Mouse (Mus musculus) stomach, embryonic 14.5 days (tissue): ENCODE results near the gene Adarb2. TPM values are rescaled to one million over a fixed set of nuclear protein-coding genes. Genes with fewer than 3 reads are reported as not detected.

Source experiments
- ATAC-seq: fragments of 200-750 bp; cut with Nextera tagmentation; 2 replicates; pipeline ENCODE4 v1.8.0; 2017; ENCODE audit warnings: low read depth, moderate TSS enrichment; ENCODE audit not compliant: insufficient number of reproducible peaks, insufficient read depth, low FRiP score
- H3K27ac ChIP-seq: fragments of 300-500 bp; sonication (generic); 2 replicates; pipeline ENCODE4 v1.5.1; 2014; ENCODE audit warnings: mild to moderate bottlenecking, low read length, moderate library complexity, mixed read lengths
- H3K27me3 ChIP-seq: fragments of 300-500 bp; sonication (generic); 2 replicates; pipeline ENCODE4 v1.6.1; 2014; ENCODE audit warnings: low read length, control low read depth, mixed read lengths; ENCODE audit not compliant: control insufficient read depth, insufficient read depth
- H3K36me3 ChIP-seq: fragments of 300-500 bp; sonication (generic); 2 replicates; pipeline ENCODE4 v1.6.1; 2014; ENCODE audit warnings: mild to moderate bottlenecking, control low read depth, low read length, moderate library complexity, mixed read lengths; ENCODE audit not compliant: control insufficient read depth, insufficient read depth
- H3K4me1 ChIP-seq: fragments of 300-500 bp; sonication (generic); 2 replicates; pipeline ENCODE4 v1.6.1; 2014; ENCODE audit warnings: low read length, control low read depth, mixed read lengths; ENCODE audit not compliant: control insufficient read depth, insufficient read depth
- H3K4me2 ChIP-seq: fragments of 300-500 bp; sonication (generic); replicated peaks from 2 replicates; pipeline ENCODE4 v1.6.1; 2014; ENCODE audit warnings: low read depth, low read length, control low read depth
- H3K4me3 ChIP-seq: fragments of 300-500 bp; sonication (generic); 2 replicates; pipeline ENCODE4 v1.5.1; 2014; ENCODE audit warnings: low read depth, low read length, control low read depth
- H3K9ac ChIP-seq: fragments of 300-500 bp; sonication (generic); replicated peaks from 2 replicates; pipeline ENCODE4 v1.6.1; 2014; ENCODE audit warnings: low read depth, mild to moderate bottlenecking, control low read depth, low read length, moderate library complexity, mixed read lengths
- H3K9me3 ChIP-seq: fragments of 300-500 bp; sonication (generic); 2 replicates; pipeline ENCODE4 v1.6.1; 2016; ENCODE audit warnings: low read depth, low read length, control low read depth; ENCODE audit not compliant: control insufficient read depth
- WGBS: fragments of 180-500 bp; shearing (Covaris S2); extraction: QIAGEN DNeasy Blood & Tissue Kit; methylation state at CpG from one replicate; pipeline ENCODE4 v1.1.7; 2014; 5-methylcytosine and 5-hydroxymethylcytosine counted together
- polyA plus RNA-seq: library from polyadenylated mRNA; unstranded; fragments of >200 nt; fragmentation: Nextera tagmentation; extraction: Ambion mirVana; gene quantifications from 2 replicates; pipeline ENCODE4 v1.2.1, GENCODE M21; 2014

Gene Adarb2
- polyA plus RNA-seq, 1 experiment from 2014 or later: 1.3 TPM

DNA sequence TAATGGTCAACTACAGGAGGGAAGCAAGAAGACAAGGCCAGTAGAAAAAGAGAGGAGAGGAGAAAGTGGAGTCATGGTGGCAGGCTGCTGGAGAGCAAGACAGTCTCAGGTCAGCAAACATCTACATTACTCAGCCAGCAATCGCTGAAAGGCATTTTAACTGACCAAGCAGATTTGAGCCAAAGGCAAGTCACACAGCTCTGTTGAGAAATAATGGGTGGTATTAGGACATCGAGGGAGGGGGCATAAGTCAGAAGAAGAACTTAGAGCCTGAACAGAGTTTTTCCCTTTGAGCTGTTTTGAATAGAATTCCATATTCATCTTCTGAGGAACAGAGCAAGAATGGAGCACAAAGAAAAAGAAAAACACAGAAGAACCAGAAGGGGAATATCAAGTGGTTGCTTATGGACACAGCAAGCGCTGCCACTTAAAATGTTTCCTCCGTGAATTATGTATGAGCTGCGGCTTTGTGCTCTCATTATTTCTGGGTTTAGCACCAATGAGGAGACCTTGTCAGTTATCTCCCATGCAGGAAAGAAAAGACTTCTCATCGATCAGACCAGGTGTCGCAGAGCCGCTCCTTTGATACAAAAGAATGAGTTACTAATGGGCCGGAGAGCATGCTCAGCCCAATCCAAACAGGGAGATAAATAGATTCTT lies 477.9 kb downstream of the Adarb2 start:
- Histone ChIP-seq H3K27me3 (no peaks in the 10 kb centered on the region), H3K4me1 (no peaks in the 10 kb centered on the region)

DNA sequence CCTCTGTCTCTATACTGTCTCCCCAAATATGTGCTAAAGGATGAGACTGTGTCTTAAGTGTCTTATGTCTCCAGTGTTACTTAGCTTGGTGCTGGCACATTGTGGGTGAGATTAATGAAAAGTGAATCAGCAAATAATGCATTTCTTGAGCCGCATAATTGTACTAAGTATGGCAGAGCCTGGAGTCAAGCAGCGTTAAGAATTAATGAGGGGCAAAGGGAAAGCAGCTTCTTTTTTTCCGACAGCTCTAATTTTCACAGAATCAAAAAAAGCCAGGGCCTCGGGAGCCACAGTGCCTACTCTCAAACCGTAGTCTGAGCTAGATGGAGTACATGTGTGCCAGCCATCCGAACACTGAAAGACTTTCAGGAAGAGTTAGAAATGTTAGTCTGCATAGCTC lies 488.8 kb downstream of the Adarb2 start:
- 78% methylated on average over 6 of the region's 6 CpGs for WGBS
- Histone ChIP-seq H3K4me3 (no peak overlapping the region), H3K36me3 (no peaks in the 10 kb centered on the region), H3K27ac (no peak overlapping the region), H3K4me2 (no peak overlapping the region), H3K27me3 (no peaks in the 10 kb centered on the region), H3K9me3 (no peaks in the 10 kb centered on the region), H3K4me1 (no peaks in the 10 kb centered on the region), H3K9ac (no peak overlapping the region)
- no peak for ATAC-seq

More for the DNA sequence above, 477.9 kb downstream of the Adarb2 start:
- Histone ChIP-seq H3K4me3 (no peak overlapping the region), H3K27ac (no peak overlapping the region), H3K4me2 (no peak overlapping the region), H3K36me3 (no peaks in the 10 kb centered on the region), H3K9ac (no peak overlapping the region), H3K9me3 (no peaks in the 10 kb centered on the region)
- no peak for ATAC-seq
- WGBS: 77% methylated on average over 9 of the region's 9 CpGs

DNA sequence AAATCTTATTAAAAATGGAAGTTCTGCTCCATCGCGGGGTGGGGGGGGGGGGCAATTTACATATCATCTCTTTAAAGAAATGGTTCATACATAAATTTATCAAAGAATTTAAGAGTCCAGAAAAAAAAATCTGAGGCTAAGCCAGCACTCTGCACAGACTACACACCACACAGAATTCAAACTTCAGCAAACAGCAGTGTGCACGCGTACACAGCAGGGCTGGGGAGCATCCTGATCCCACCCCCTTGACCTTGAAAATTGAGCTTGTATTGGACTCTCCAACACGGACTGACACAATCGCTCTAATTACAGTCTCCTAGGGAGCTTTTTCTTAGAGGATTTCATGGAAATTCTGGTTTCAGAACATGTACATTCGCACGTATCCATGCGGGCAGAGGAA lies 490.1 kb downstream of the Adarb2 start:
- Histone ChIP-seq H3K36me3 (no peaks in the 10 kb centered on the region), H3K27me3 (no peaks in the 10 kb centered on the region), H3K9me3 (no peaks in the 10 kb centered on the region), H3K9ac (no peak overlapping the region), H3K4me2 (no peak overlapping the region), H3K4me1 (no peaks in the 10 kb centered on the region), H3K4me3 (no peak overlapping the region), H3K27ac (no peak overlapping the region)
- ATAC-seq: no peak
- 79% methylated on average over 9 of the region's 9 CpGs for WGBS

DNA sequence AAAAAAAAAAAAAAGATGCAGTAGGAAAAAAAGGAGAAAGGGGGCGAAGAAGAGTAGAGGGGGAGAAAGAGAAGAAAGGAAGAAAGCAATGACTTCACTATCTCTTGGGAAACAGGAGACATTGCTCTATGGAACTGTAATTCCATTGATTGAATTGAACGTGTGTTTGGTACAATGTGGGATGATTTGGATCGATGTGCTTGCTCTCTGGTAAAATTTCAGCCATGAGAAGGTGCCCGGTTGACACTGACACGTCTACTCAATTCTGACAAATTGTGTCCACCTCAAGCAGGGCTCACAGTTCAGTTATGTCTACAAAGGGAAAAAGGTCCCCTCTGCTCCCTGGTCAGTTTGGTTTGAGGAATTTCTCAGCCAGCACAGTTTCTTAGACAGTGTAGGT lies 495.8 kb downstream of the Adarb2 start:
- no peak overlapping the region for H3K27ac ChIP-seq
- no peak overlapping the region for H3K4me3 ChIP-seq
- H3K27me3 ChIP-seq: no peaks in the 10 kb centered on the region
- no peak overlapping the region for H3K4me2 ChIP-seq
- H3K9me3 ChIP-seq: no peaks in the 10 kb centered on the region
- ATAC-seq: no peak
- H3K36me3 ChIP-seq: no peaks in the 10 kb centered on the region
- no peak overlapping the region for H3K9ac ChIP-seq
- 83% methylated on average over 5 of the region's 5 CpGs for WGBS
- H3K4me1 ChIP-seq: no peaks in the 10 kb centered on the region

DNA sequence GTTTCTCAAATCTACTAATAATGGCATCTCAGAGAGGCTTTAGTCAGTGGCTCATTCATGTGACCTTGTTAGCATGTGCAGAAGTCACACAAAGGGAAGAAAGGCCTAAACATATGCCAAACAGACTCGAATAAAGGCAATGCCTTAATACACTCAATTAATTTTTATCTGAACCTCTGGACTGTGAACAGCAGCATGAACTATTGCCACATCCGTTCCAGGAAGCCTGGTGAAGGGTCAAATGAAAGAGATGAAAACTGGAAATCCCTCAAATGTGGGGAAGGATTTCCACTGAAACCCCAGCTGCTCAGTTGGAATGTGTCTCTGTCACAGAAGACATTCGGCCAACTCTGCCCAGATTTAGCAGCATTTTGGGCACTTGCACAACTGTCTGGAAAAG lies 497.2 kb downstream of the Adarb2 start:
- Histone ChIP-seq H3K36me3 (no peaks in the 10 kb centered on the region), H3K27ac (no peak overlapping the region), H3K9ac (no peak overlapping the region), H3K4me3 (no peak overlapping the region), H3K9me3 (no peaks in the 10 kb centered on the region), H3K4me2 (no peak overlapping the region), H3K4me1 (no peaks in the 10 kb centered on the region), H3K27me3 (no peaks in the 10 kb centered on the region)
- ATAC-seq: no peak
- 75% methylated on average over 3 of the region's 3 CpGs for WGBS

DNA sequence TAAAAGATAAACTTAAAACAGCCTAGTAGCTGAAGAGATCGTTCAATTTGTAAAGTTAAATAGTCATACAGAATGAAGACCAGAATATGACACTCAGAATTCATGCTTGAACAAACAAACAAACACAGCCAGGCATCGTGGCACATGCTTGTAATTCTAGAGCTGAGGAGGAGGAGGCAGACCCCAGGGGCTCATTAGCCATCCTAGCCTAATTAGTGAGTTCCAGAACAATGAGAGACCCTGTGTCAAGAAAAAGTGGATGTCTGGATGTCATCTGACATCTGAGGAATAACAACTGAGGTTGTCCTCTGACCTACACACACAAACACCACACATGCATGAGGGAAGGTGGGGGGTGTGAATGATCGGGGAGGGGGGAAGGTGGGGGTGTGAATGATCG lies 498.3 kb downstream of the Adarb2 start:
- Histone ChIP-seq H3K4me1 (no peaks in the 10 kb centered on the region), H3K27me3 (no peaks in the 10 kb centered on the region), H3K27ac (no peak overlapping the region), H3K9ac (no peak overlapping the region), H3K36me3 (no peaks in the 10 kb centered on the region), H3K9me3 (no peaks in the 10 kb centered on the region), H3K4me3 (no peak overlapping the region), H3K4me2 (no peak overlapping the region)
- ATAC-seq: no peak
- 61% methylated on average over 4 of the region's 4 CpGs for WGBS

DNA sequence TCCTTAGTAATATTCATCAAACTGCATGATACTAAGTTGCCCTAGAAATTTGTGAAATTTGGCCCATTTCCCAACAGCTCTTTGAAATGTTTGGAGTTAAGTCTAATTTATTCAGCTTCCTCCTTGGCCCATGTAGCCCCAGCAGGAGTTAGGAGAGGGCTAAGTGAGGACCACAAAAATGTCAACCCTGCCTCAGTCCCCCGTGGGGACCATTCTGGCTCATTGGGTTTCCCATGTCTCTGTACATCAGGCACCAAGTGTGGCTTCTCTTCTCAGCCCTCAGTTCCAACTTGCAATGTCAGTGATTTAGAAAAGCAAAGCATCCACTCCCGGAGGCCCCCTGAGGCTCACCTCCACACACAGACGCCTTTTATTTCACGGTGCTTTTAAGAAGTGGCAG lies 502.6 kb downstream of the Adarb2 start:
- Histone ChIP-seq H3K9ac (no peak overlapping the region), H3K4me1 (no peaks in the 10 kb centered on the region), H3K4me3 (no peak overlapping the region), H3K27ac (no peak overlapping the region), H3K4me2 (no peak overlapping the region), H3K36me3 (no peaks in the 10 kb centered on the region), H3K27me3 (no peaks in the 10 kb centered on the region), H3K9me3 (no peaks in the 10 kb centered on the region)
- ATAC-seq: no peak
- WGBS: 37% methylated on average over 4 of the region's 4 CpGs

DNA sequence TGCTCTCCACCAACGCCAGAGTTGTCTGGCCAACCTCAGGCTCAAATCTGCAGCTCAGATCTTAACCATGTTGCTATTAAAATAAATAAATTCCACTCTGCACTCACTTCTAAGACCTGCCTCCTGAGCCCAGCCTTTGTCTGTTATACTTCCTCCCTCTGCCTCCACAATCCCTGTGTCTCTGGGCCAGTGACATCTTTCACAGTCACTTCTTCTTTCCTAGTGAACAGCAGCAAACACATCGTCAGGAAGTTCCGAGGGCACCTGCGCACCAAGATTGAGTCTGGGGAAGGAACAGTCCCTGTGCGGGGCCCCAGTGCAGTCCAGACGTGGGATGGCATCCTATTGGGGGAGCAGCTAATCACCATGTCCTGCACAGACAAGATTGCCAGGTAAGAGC lies 510.7 kb downstream of the Adarb2 start:
- H3K36me3 ChIP-seq: no peaks in the 10 kb centered on the region
- no peak overlapping the region for H3K27ac ChIP-seq
- no peaks in the 10 kb centered on the region for H3K4me1 ChIP-seq
- 79% methylated on average over 6 of the region's 6 CpGs for WGBS
- H3K4me2 ChIP-seq: no peak overlapping the region
- H3K27me3 ChIP-seq: no peaks in the 10 kb centered on the region
- H3K9ac ChIP-seq: no peak overlapping the region
- H3K9me3 ChIP-seq: no peaks in the 10 kb centered on the region
- no peak for ATAC-seq
- H3K4me3 ChIP-seq: no peak overlapping the region

DNA sequence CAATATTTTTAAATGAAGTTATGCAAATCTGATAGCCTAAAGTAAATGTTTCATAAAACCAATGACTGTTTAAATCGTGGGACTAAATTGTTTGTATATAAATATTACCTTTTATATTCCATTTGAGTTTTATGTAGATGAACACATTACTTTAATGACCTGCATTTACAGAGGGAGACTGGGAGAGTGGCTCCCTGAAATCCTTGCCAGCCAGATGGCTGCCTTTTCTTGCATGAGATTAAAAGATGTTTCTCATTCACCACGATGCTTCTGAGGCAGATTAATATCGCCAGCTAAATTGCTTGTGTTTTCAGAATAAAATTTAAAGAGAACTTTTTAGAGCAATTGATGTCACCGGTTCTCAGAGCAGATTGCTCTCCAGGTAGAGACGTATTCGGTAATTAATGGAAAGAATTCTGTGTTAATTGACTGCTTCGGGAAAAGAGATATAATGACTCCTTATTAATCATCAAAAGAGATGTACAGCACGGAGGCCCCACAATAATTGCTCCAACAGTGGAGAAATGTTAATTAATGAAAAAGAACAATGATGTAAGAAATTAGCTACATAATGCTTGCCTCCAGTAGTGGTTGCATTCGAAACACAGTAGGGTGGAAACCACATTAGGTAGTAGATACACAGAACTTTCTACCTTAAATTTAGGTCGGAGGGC lies 527.4 kb downstream of the Adarb2 start:
- ATAC-seq: no peak
- H3K36me3 ChIP-seq: no peaks in the 10 kb centered on the region
- 83% methylated on average over 10 of the region's 10 CpGs for WGBS

More for the DNA sequence above, 527.4 kb downstream of the Adarb2 start:
- no peak overlapping the region for H3K4me3 ChIP-seq
- no peaks in the 10 kb centered on the region for H3K4me1 ChIP-seq
- H3K9ac ChIP-seq: no peak overlapping the region
- no peaks in the 10 kb centered on the region for H3K27me3 ChIP-seq
- H3K4me2 ChIP-seq: no peak overlapping the region
- no peak overlapping the region for H3K27ac ChIP-seq
- H3K9me3 ChIP-seq: no peaks in the 10 kb centered on the region
